ENCODE assay signal across 25 mouse cellular contexts in the genomic region with DNA sequence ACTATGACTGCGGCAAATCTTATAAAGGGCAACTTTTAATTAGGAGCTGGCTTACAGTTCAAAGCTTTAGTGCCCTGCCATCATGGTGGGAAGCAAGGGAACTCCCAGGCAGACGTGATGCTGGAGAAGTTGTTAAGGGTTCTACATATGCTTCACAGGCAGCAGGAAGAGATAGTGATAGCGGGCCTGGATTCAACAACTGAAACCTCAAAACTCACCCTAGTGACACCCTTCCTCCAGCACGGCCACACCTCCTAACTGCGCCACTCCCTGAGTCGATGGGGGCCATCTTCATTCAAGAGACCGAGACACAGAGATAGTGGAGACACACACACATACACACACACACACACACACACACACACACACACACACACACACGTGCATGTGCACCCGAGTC. TPM values are rescaled to one million over a fixed set of nuclear protein-coding genes. Genes with fewer than 3 reads are reported as not detected.
DNase-seq lines count a peak whose midpoint lies in the region; ATAC-seq and TF ChIP-seq lines count a peak whose summit lies in the region.
"Had no signal": no experiment of that assay in that cellular context is flagged by ENCODE, and none has a peak within 500 bp of the region (broad histone marks: within the 10 kb centered on the region; RNA-seq: fewer than 3 reads in every experiment).

No protein-coding gene starts in this region.

- no peak for TF ChIP-seq CTCF in liver, adult 2 months (IDR thresholded peaks at IDR 0.05; ENCODE audit: low read depth, low read length)
- TF ChIP-seq CTCF in E14TG2a.4 (conservative IDR thresholded peaks at IDR 0.05; ENCODE audit: low read length) (no peak), MEL (IDR thresholded peaks at IDR 0.05 in 2 of 3, conservative IDR thresholded peaks at IDR 0.05 in 1 of 3; ENCODE audit: control insufficient read depth in 1 of 3, insufficient read depth in 1 of 3, low read depth in 2 of 3, low read length in 3 of 3, poor library complexity in 1 of 3, severe bottlenecking in 1 of 3) (no peak)
- no peak for TF ChIP-seq CTCF in kidney, adult 2 months (conservative IDR thresholded peaks at IDR 0.05; ENCODE audit: insufficient read depth, insufficient read length, low read depth, low read length)

- peak; percentile 23 for DNase-seq in cerebellum, adult 9-11 months
- peak; percentile 75 for DNase-seq in liver, adult 2 months (ENCODE audit: extremely low read depth, low read depth, low spot score)
- DNase-seq in liver (no peak), MEL (ENCODE audit: low read depth, low spot score) (peak; percentile 87)
- DNase-seq in kidney, adult 2 months = no peak
- DNase-seq in B cell, adult 2 months = no peak
- DNase-seq: adrenal gland, adult 8-10 months; adrenal gland, postnatal 14 days; adrenal gland, postnatal 36 days; cerebellum, adult 11 months; cerebellum, adult 18-20 months; cerebellum, adult 8-10 months; cerebellum, postnatal 10 days; cerebellum, postnatal 25 days had no signal

- peaks cover 37% of the 10 kb centered on the region for H3K4me1 ChIP-seq in liver, adult 2 months (ENCODE audit: control insufficient read depth, insufficient read depth, low read length)
- peaks cover 84% of the 10 kb centered on the region for H3K4me1 ChIP-seq in E14TG2a.4 (replicated peaks; ENCODE audit: low read depth, low read length)
- peaks cover 18 to 40% of the 10 kb centered on the region in 2 experiments for H3K4me1 ChIP-seq in MEL (ENCODE audit: control insufficient read depth in 1 of 2, insufficient read depth in 2 of 2, low read length in 2 of 2)
- H3K4me1 ChIP-seq in kidney, adult 2 months (ENCODE audit: control insufficient read depth, insufficient read depth, low read length) = peaks cover 4% of the 10 kb centered on the region; the same call in 1 of the 2 replicates

- no peak for TF ChIP-seq RAD21 in MEL (IDR thresholded peaks at IDR 0.05; ENCODE audit: low read depth, low read length)

- H3K27me3 ChIP-seq in liver, adult 2 months (ENCODE audit: control insufficient read depth, insufficient read depth, low read length) = no peaks in the 10 kb centered on the region
- H3K27me3 ChIP-seq in E14TG2a.4 (ENCODE audit: insufficient read depth, low read length) (no peaks in the 10 kb centered on the region), MEL (ENCODE audit: control insufficient read depth in 1 of 2, insufficient read depth in 2 of 2, low read length in 2 of 2) (no peaks in the 10 kb centered on the region)
- no peaks in the 10 kb centered on the region for H3K27me3 ChIP-seq in kidney, adult 2 months (replicated peaks; ENCODE audit: control insufficient read depth, insufficient read depth, low read length)
- H3K27me3 ChIP-seq: embryonic facial prominence, embryonic 13.5 days; embryonic facial prominence, embryonic 15.5 days; forebrain, embryonic 12.5 days; Patski had no signal

- H3K36me3 ChIP-seq in liver, adult 2 months (ENCODE audit: control insufficient read depth, insufficient read depth, low read length) = no peaks in the 10 kb centered on the region
- H3K36me3 ChIP-seq in E14TG2a.4 (ENCODE audit: insufficient read depth, low read length) = no peaks in the 10 kb centered on the region
- peaks cover 0 to 35% of the 10 kb centered on the region in 2 experiments; a peak in 2 of 4 replicates for H3K36me3 ChIP-seq in MEL (ENCODE audit: control insufficient read depth in 1 of 2, insufficient read depth in 2 of 2, low read length in 2 of 2)
- H3K36me3 ChIP-seq in kidney, adult 2 months (ENCODE audit: control insufficient read depth, insufficient read depth, low read length) = no peaks in the 10 kb centered on the region
- H3K36me3 ChIP-seq: embryonic facial prominence, embryonic 13.5 days; embryonic facial prominence, embryonic 15.5 days; forebrain, embryonic 10.5 days; forebrain, embryonic 12.5 days had no signal

- H3K27ac ChIP-seq in liver, adult 2 months (replicated peaks; ENCODE audit: insufficient read depth, low read depth, low read length) = peak overlapping the region; percentile 83
- peak overlapping the region; percentile 8; the same call in 1 of the 2 replicates for H3K27ac ChIP-seq in MEL (ENCODE audit: control insufficient read depth, low read depth, low read length)
- H3K27ac ChIP-seq in kidney, adult 2 months (ENCODE audit: insufficient read depth, low read depth, low read length) = no peak overlapping the region
- H3K27ac ChIP-seq: embryonic facial prominence, embryonic 13.5 days; embryonic facial prominence, embryonic 15.5 days; forebrain, embryonic 10.5 days; forebrain, embryonic 12.5 days had no signal

- TF ChIP-seq EP300 in MEL (IDR thresholded peaks at IDR 0.05; ENCODE audit: low read depth in 1 of 2, low read length in 2 of 2) = peak in 1 of 2 experiments; percentile 66; a peak in 2 of 4 replicates

- H3K9me3 ChIP-seq in E14TG2a.4 (ENCODE audit: low read length) (no peaks in the 10 kb centered on the region), MEL (replicated peaks; ENCODE audit: insufficient read depth, low read length) (no peaks in the 10 kb centered on the region)
- H3K9me3 ChIP-seq: embryonic facial prominence, embryonic 13.5 days; embryonic facial prominence, embryonic 15.5 days; forebrain, embryonic 10.5 days; forebrain, embryonic 12.5 days had no signal

- no peak for ATAC-seq in cerebellum, adult (ENCODE audit: insufficient number of reproducible peaks, low FRiP score, low TSS enrichment)
- ATAC-seq: activated CD4-positive, CD25-positive, alpha-beta regulatory T cell, adult 4 months; forebrain, embryonic 14.5 days; forebrain, embryonic 16.5 days; Patski had no signal

- 86% methylated on average over 9 of the region's 9 CpGs for WGBS in liver, adult 2 months
- 94% methylated on average over 9 of the region's 9 CpGs for WGBS in kidney, adult 2 months

- peak overlapping the region; percentile 43; the same call in 1 of the 2 replicates for H3K4me3 ChIP-seq in liver, adult 2 months (ENCODE audit: insufficient read depth, low read depth, low read length)
- H3K4me3 ChIP-seq in E14TG2a.4 (replicated peaks; ENCODE audit: low read length) (0 out of 2 replicates have a peak overlapping the region, but pooled peaks have one; percentile 70), MEL (ENCODE audit: control insufficient read depth in 1 of 2, insufficient read depth in 1 of 2, low read depth in 2 of 2, low read length in 2 of 2) (no peak overlapping the region; a peak in 1 of 4 replicates)
- H3K4me3 ChIP-seq in kidney, adult 2 months (ENCODE audit: insufficient read depth, low read depth, low read length) = no peak overlapping the region
- H3K4me3 ChIP-seq: embryonic facial prominence, embryonic 13.5 days; embryonic facial prominence, embryonic 15.5 days; erythroblast, embryonic 14.5 days; forebrain, embryonic 10.5 days; forebrain, embryonic 12.5 days had no signal

- TF ChIP-seq POLR2A in liver, adult 2 months (IDR thresholded peaks at IDR 0.05; ENCODE audit: extremely low read depth, insufficient read depth, low read length) = no peak
- TF ChIP-seq POLR2A in MEL (IDR thresholded peaks at IDR 0.05; ENCODE audit: control insufficient read depth in 1 of 2, insufficient read depth in 1 of 2, low read depth in 1 of 2, low read length in 2 of 2, poor library complexity in 1 of 2) = no peak
- TF ChIP-seq POLR2A in kidney, adult 2 months (IDR thresholded peaks at IDR 0.05; ENCODE audit: low read depth, low read length) = no peak

- peak overlapping the region; percentile 37; the same call in 1 of the 2 replicates for H3K9ac ChIP-seq in liver, adult 2 months (ENCODE audit: low read depth, low read length)
- no peak overlapping the region for H3K9ac ChIP-seq in MEL (ENCODE audit: control insufficient read depth, low read depth, low read length, poor library complexity, severe bottlenecking)
- H3K9ac ChIP-seq: embryonic facial prominence, embryonic 13.5 days; embryonic facial prominence, embryonic 15.5 days; forebrain, embryonic 12.5 days had no signal

- peaks cover 7% of the 10 kb centered on the region; the same call in 1 of the 2 replicates for H3K79me2 ChIP-seq in liver, adult 2 months (ENCODE audit: control insufficient read depth, insufficient read depth, low read length)
- no peaks in the 10 kb centered on the region for H3K79me2 ChIP-seq in MEL (ENCODE audit: control insufficient read depth, insufficient read depth, low read length, poor library complexity)

TF ChIP-seq in MEL, 35 proteins besides CTCF, POLR2A, EP300 and RAD21:
- TF ChIP-seq MAFK (IDR thresholded peaks at IDR 0.05; ENCODE audit: borderline replicate concordance, low read depth, low read length) = no peak
- TF ChIP-seq SIN3A (IDR thresholded peaks at IDR 0.05; ENCODE audit: low read length) = no peak
- TF ChIP-seq MYC (IDR thresholded peaks at IDR 0.05; ENCODE audit: low read depth, low read length) = no peak
- peak; percentile 53 for TF ChIP-seq TCF12 (IDR thresholded peaks at IDR 0.05; ENCODE audit: low read depth, low read length)
- TF ChIP-seq RCOR1 (IDR thresholded peaks at IDR 0.05; ENCODE audit: low read depth, low read length) = peak; percentile 19; the same call in 1 of the 2 replicates
- no peak for TF ChIP-seq HCFC1 (IDR thresholded peaks at IDR 0.05; ENCODE audit: low read depth, low read length)
- no peak for TF ChIP-seq ZC3H11A (IDR thresholded peaks at IDR 0.05; ENCODE audit: low read depth, low read length)
- TF ChIP-seq BHLHE40 (IDR thresholded peaks at IDR 0.05; ENCODE audit: borderline replicate concordance, low read depth, low read length) = peak; percentile 41; the same call in 1 of the 2 replicates
- no peak for TF ChIP-seq POLR2AphosphoS2 (IDR thresholded peaks at IDR 0.05; ENCODE audit: low read length)
- no peak for TF ChIP-seq NELFE (IDR thresholded peaks at IDR 0.05; ENCODE audit: low read depth, low read length)
- TF ChIP-seq ZNF384 (IDR thresholded peaks at IDR 0.05; ENCODE audit: low read depth, low read length) = no peak
TF ChIP-seq in MEL: peak in this region for 3.

RNA-seq across cellular contexts. Expression of a gene that starts 39.8 kb away (rescaled TPM):
- total RNA-seq in liver, adult 2 months (2014; rRNA removed) = 46.3 and 47.7 TPM in 2 replicates
- 17.0 and 21.2 TPM in 2 replicates for polyA plus RNA-seq in liver, adult 2 months (2012; rRNA removed)
- 2.9 and 3.7 TPM in 2 replicates for total RNA-seq in MEL (2012; rRNA removed)
- polyA plus RNA-seq in MEL (2012; ENCODE audit: insufficient read depth in 1 of 2, insufficient read length in 2 of 2, low read depth in 1 of 2, low replicate concordance in 2 of 2, missing spikeins in 1 of 2) = 1 to 10 TPM in 1 of 2 experiments, not detected in 1; 4.4 TPM
- polyA plus RNA-seq in kidney, adult 2 months (2012; rRNA removed) = 0.80 and 1.0 TPM in 2 replicates

Comparison
In these comparisons a context has a peak if more than half of its experiments do, and no peak if none do; other contexts are left out.
1. DNase-seq: peak in cerebellum, adult 9-11 months (single experiment), liver, adult 2 months (single experiment) and MEL (single experiment); none in liver (single experiment), kidney, adult 2 months (single experiment) and B cell, adult 2 months (0 of 2).
2. H3K4me3 ChIP-seq: peak in liver, adult 2 months (single experiment) and E14TG2a.4 (single experiment); none in MEL (0 of 2) and kidney, adult 2 months (single experiment).